Mouse (Mus musculus) testis, adult 2 months (tissue): ENCODE results near the gene Apoa5.

Experiments used
- CTCF ChIP-seq: fragments of 200-500 bp; IDR thresholded peaks from 2 replicates; pipeline ENCODE4 v1.5.1; 2012; ENCODE audit warnings: low read depth, mild to moderate bottlenecking, inconsistent platforms, low read length, moderate library complexity; ENCODE audit not compliant: control insufficient read depth, insufficient read depth, insufficient replicate concordance
- POLR2A ChIP-seq: fragments of 200-500 bp; IDR thresholded peaks from 2 replicates; pipeline ENCODE4 v1.6.1; 2012; ENCODE audit warnings: low read depth, mild to moderate bottlenecking, inconsistent platforms, low read length, moderate library complexity; ENCODE audit not compliant: control insufficient read depth

GRCm38 (mm10) chr9:46298381-46298780, 29.9 kb downstream of the Apoa5 start:
- TF ChIP-seq CTCF (no peak), POLR2A (no peak)
